Mouse (Mus musculus) cortical plate, adult 2 months (tissue): Measurements from ENCODE around the gene Ttll9.

Experiments used
- CTCF ChIP-seq: fragments of 200-500 bp; IDR thresholded peaks from 2 replicates; pipeline ENCODE4 v1.5.1; 2011; ENCODE audit warnings: mild to moderate bottlenecking, control low read depth, low read length; ENCODE audit not compliant: insufficient read depth; ENCODE audit errors: extremely low read depth
- POLR2A ChIP-seq: fragments of 200-500 bp; IDR thresholded peaks from 2 replicates; pipeline ENCODE4 v1.6.1; 2011; ENCODE audit warnings: mild to moderate bottlenecking, low read length, control low read depth; ENCODE audit not compliant: insufficient read depth; ENCODE audit errors: extremely low read depth

DNA sequence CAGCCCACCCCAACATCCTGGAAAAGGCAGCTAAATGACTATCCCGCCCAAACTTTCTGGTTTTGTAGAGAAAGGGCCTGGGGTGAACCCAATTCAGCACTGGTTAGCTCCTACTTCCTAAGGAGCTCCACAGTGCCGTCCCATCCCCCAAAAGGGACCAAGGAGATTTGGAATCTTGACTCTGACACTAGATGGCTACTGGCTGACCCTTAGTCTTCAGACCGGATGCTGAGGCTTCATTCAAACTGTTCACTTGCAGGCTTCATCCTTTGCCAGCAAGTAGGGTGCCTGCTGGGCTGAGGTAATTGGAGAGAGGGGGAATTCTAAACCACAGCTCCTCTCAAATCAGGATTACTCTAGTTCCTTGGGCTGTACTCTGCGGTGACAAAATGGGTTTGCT, 70.7 kb downstream of the Ttll9 start:
- TF ChIP-seq CTCF (no peak), POLR2A (no peak)
